Mouse (Mus musculus): ENCODE measurements around the gene Foxp1. TPM values are rescaled to one million over a fixed set of nuclear protein-coding genes. Genes with fewer than 3 reads are reported as not detected.
A peak's percentile ranks its signal among the peaks of the same experiment; 100 is the strongest.

Gene Foxp1
- polyA plus RNA-seq, 1 experiment: 162 TPM

GRCm38 (mm10) chr6:99062931-99063330 is 459.6 kb downstream of the Foxp1 start:
- peaks cover 18% of the 10 kb centered on the region for H3K36me3 ChIP-seq (ENCODE audit: control insufficient read depth, insufficient read depth, low read length)
- H3K27ac ChIP-seq (ENCODE audit: insufficient read depth, low read length): no peak overlapping the region
- no peak overlapping the region for H3K4me3 ChIP-seq (ENCODE audit: extremely low read depth, insufficient read depth, insufficient read length)
- no peaks in the 10 kb centered on the region; the same call in 1 of the 2 replicates for H3K4me1 ChIP-seq (ENCODE audit: control insufficient read depth, insufficient read depth, insufficient read length)
- H3K27me3 ChIP-seq (ENCODE audit: control insufficient read depth, insufficient read depth, low read length): no peaks in the 10 kb centered on the region
- no peak for TF ChIP-seq POLR2A (IDR thresholded peaks at IDR 0.05; ENCODE audit: low read depth, low read length)
- TF ChIP-seq CTCF (IDR thresholded peaks at IDR 0.05; ENCODE audit: extremely low read depth, insufficient read depth, insufficient read length, insufficient replicate concordance): no peak
- WGBS: 91% methylated on average over 8 of the region's 8 CpGs
- DNase-seq (ENCODE audit: low read depth in 1 of 2, low spot score in 2 of 2): no peak

- Histone ChIP-seq H3K36me3 (ENCODE audit: control insufficient read depth, insufficient read depth, low read length) (peaks cover 9% of the 10 kb centered on the region), H3K4me1 (ENCODE audit: control insufficient read depth, insufficient read depth, insufficient read length) (peaks cover 17% of the 10 kb centered on the region), H3K4me3 (ENCODE audit: extremely low read depth, insufficient read depth, insufficient read length) (no peak overlapping the region), H3K27me3 (ENCODE audit: control insufficient read depth, insufficient read depth, low read length) (no peaks in the 10 kb centered on the region), H3K27ac (ENCODE audit: insufficient read depth, low read length) (no peak overlapping the region)
- WGBS: 93% methylated on average over 3 of the region's 3 CpGs
- no peak for DNase-seq (ENCODE audit: low read depth in 1 of 2, low spot score in 2 of 2)
- TF ChIP-seq CTCF (IDR thresholded peaks at IDR 0.05; ENCODE audit: extremely low read depth, insufficient read depth, insufficient read length, insufficient replicate concordance): no peak
These were observed 463.8 kb downstream of the Foxp1 start for GRCm38 (mm10) chr6:99058688-99059087.

GRCm38 (mm10) chr6:99057113-99057553 is 465.4 kb downstream of the Foxp1 start:
- H3K27me3 ChIP-seq (ENCODE audit: control insufficient read depth, insufficient read depth, low read length): no peaks in the 10 kb centered on the region
- DNase-seq (ENCODE audit: low read depth in 1 of 2, low spot score in 2 of 2): peak; percentile 61 to 87
- peak overlapping the region; percentile 90 for H3K27ac ChIP-seq (ENCODE audit: insufficient read depth, low read length)
- WGBS: 25% methylated on average over 4 of the region's 4 CpGs
- H3K36me3 ChIP-seq (ENCODE audit: control insufficient read depth, insufficient read depth, low read length): peaks cover 4% of the 10 kb centered on the region
- H3K4me1 ChIP-seq (ENCODE audit: control insufficient read depth, insufficient read depth, insufficient read length): peaks cover 25% of the 10 kb centered on the region
- H3K4me3 ChIP-seq (ENCODE audit: extremely low read depth, insufficient read depth, insufficient read length): no peak overlapping the region
- TF ChIP-seq POLR2A (IDR thresholded peaks at IDR 0.05; ENCODE audit: low read depth, low read length) (0 out of 2 replicates have a peak, but pooled peaks have one; percentile 17), CTCF (IDR thresholded peaks at IDR 0.05; ENCODE audit: extremely low read depth, insufficient read depth, insufficient read length, insufficient replicate concordance) (peak; percentile 13; the same call in 1 of the 2 replicates)

- no peak for TF ChIP-seq CTCF (IDR thresholded peaks at IDR 0.05; ENCODE audit: extremely low read depth, insufficient read depth, insufficient read length, insufficient replicate concordance)
- TF ChIP-seq POLR2A (IDR thresholded peaks at IDR 0.05; ENCODE audit: low read depth, low read length): no peak
- Histone ChIP-seq H3K36me3 (ENCODE audit: control insufficient read depth, insufficient read depth, low read length) (peaks cover 4% of the 10 kb centered on the region), H3K4me1 (ENCODE audit: control insufficient read depth, insufficient read depth, insufficient read length) (peaks cover 32% of the 10 kb centered on the region), H3K27me3 (ENCODE audit: control insufficient read depth, insufficient read depth, low read length) (no peaks in the 10 kb centered on the region), H3K27ac (ENCODE audit: insufficient read depth, low read length) (peak overlapping the region; percentile 90), H3K4me3 (ENCODE audit: extremely low read depth, insufficient read depth, insufficient read length) (no peak overlapping the region)
- no peak for DNase-seq (ENCODE audit: low read depth in 1 of 2, low spot score in 2 of 2)
- 69% methylated on average over 2 of the region's 2 CpGs for WGBS
These were observed 466.1 kb downstream of the Foxp1 start for GRCm38 (mm10) chr6:99056379-99056778.

- 43% methylated on average over 2 of the region's 2 CpGs for WGBS
- peak; percentile 62 to 75 for DNase-seq (ENCODE audit: low read depth in 1 of 2, low spot score in 2 of 2)
- Histone ChIP-seq H3K4me3 (ENCODE audit: extremely low read depth, insufficient read depth, insufficient read length) (no peak overlapping the region), H3K36me3 (ENCODE audit: control insufficient read depth, insufficient read depth, low read length) (peaks cover 1% of the 10 kb centered on the region; the same call in 1 of the 2 replicates), H3K4me1 (ENCODE audit: control insufficient read depth, insufficient read depth, insufficient read length) (peaks cover 43% of the 10 kb centered on the region), H3K27ac (ENCODE audit: insufficient read depth, low read length) (peak overlapping the region; percentile 90), H3K27me3 (ENCODE audit: control insufficient read depth, insufficient read depth, low read length) (no peaks in the 10 kb centered on the region)
- no peak for TF ChIP-seq CTCF (IDR thresholded peaks at IDR 0.05; ENCODE audit: extremely low read depth, insufficient read depth, insufficient read length, insufficient replicate concordance)
- no peak for TF ChIP-seq POLR2A (IDR thresholded peaks at IDR 0.05; ENCODE audit: low read depth, low read length)
These were observed 468.5 kb downstream of the Foxp1 start for GRCm38 (mm10) chr6:99053998-99054397.

- DNase-seq (ENCODE audit: low read depth in 1 of 2, low spot score in 2 of 2): peak; percentile 64 to 87
- peak overlapping the region; percentile 81 for H3K27ac ChIP-seq (ENCODE audit: insufficient read depth, low read length)
- peaks cover 43% of the 10 kb centered on the region for H3K4me1 ChIP-seq (ENCODE audit: control insufficient read depth, insufficient read depth, insufficient read length)
- WGBS: 36% methylated on average over 7 of the region's 7 CpGs
- H3K4me3 ChIP-seq (ENCODE audit: extremely low read depth, insufficient read depth, insufficient read length): no peak overlapping the region
- peaks cover 4% of the 10 kb centered on the region; the same call in 1 of the 2 replicates for H3K36me3 ChIP-seq (ENCODE audit: control insufficient read depth, insufficient read depth, low read length)
- no peaks in the 10 kb centered on the region for H3K27me3 ChIP-seq (ENCODE audit: control insufficient read depth, insufficient read depth, low read length)
- TF ChIP-seq POLR2A (IDR thresholded peaks at IDR 0.05; ENCODE audit: low read depth, low read length): no peak
- TF ChIP-seq CTCF (IDR thresholded peaks at IDR 0.05; ENCODE audit: extremely low read depth, insufficient read depth, insufficient read length, insufficient replicate concordance): no peak
These were observed 469.4 kb downstream of the Foxp1 start for GRCm38 (mm10) chr6:99053111-99053510.

GRCm38 (mm10) chr6:99051724-99052123 is 470.8 kb downstream of the Foxp1 start:
- Histone ChIP-seq H3K4me1 (ENCODE audit: control insufficient read depth, insufficient read depth, insufficient read length) (peaks cover 43% of the 10 kb centered on the region), H3K27me3 (ENCODE audit: control insufficient read depth, insufficient read depth, low read length) (no peaks in the 10 kb centered on the region), H3K27ac (ENCODE audit: insufficient read depth, low read length) (peak overlapping the region; percentile 68), H3K36me3 (ENCODE audit: control insufficient read depth, insufficient read depth, low read length) (peaks cover 9% of the 10 kb centered on the region), H3K4me3 (ENCODE audit: extremely low read depth, insufficient read depth, insufficient read length) (no peak overlapping the region)
- no peak for DNase-seq (ENCODE audit: low read depth in 1 of 2, low spot score in 2 of 2)
- TF ChIP-seq CTCF (IDR thresholded peaks at IDR 0.05; ENCODE audit: extremely low read depth, insufficient read depth, insufficient read length, insufficient replicate concordance) (no peak), POLR2A (IDR thresholded peaks at IDR 0.05; ENCODE audit: low read depth, low read length) (no peak)
